Mouse (Mus musculus) heart, embryonic 12.5 days (tissue): ENCODE data around the gene Spag9. TPM values are rescaled to one million over a fixed set of nuclear protein-coding genes. Genes with fewer than 3 reads are reported as not detected.
A peak's percentile ranks its signal among the peaks of the same experiment; 100 is the strongest.

Source experiments
- ATAC-seq: fragments of 200-750 bp; cut with Nextera tagmentation; 2 replicates; pipeline ENCODE4 v1.8.0; 2017; ENCODE audit warnings: moderate TSS enrichment, moderate library complexity; ENCODE audit not compliant: insufficient number of reproducible peaks, low FRiP score
- H3K27ac ChIP-seq: fragments of 300-500 bp; sonication (generic); 2 replicates; pipeline ENCODE4 v1.5.1; 2016; ENCODE audit warnings: mild to moderate bottlenecking, moderate library complexity; ENCODE audit not compliant: poor library complexity, severe bottlenecking
- H3K27me3 ChIP-seq: fragments of 300-500 bp; sonication (generic); replicated peaks from 2 replicates; pipeline ENCODE4 v1.6.1; 2016; ENCODE audit warnings: mild to moderate bottlenecking, moderate library complexity
- H3K36me3 ChIP-seq: fragments of 300-500 bp; sonication (generic); 2 replicates; pipeline ENCODE4 v1.6.1; 2016; ENCODE audit warnings: mild to moderate bottlenecking, moderate library complexity
- H3K4me1 ChIP-seq: fragments of 300-500 bp; sonication (generic); replicated peaks from 2 replicates; pipeline ENCODE4 v1.6.1; 2016; ENCODE audit warnings: mild to moderate bottlenecking
- H3K4me2 ChIP-seq: fragments of 300-500 bp; sonication (generic); 2 replicates; pipeline ENCODE4 v1.6.1; 2016; ENCODE audit warnings: mild to moderate bottlenecking, moderate library complexity
- H3K4me3 ChIP-seq: fragments of 300-500 bp; sonication (generic); 2 replicates; pipeline ENCODE4 v1.5.1; 2016; ENCODE audit warnings: mild to moderate bottlenecking
- H3K9ac ChIP-seq: fragments of 300-500 bp; sonication (generic); 2 replicates; pipeline ENCODE4 v1.6.1; 2016; ENCODE audit warnings: mild to moderate bottlenecking, moderate library complexity
- H3K9me3 ChIP-seq: fragments of 300-500 bp; sonication (generic); replicated peaks from 2 replicates; pipeline ENCODE4 v1.6.1; 2016; ENCODE audit warnings: mild to moderate bottlenecking, moderate library complexity
- WGBS: fragments of 180-500 bp; shearing (Covaris S2); methylation state at CpG from one replicate; pipeline ENCODE4 v1.1.7; 2016; 5-methylcytosine and 5-hydroxymethylcytosine counted together
- polyA plus RNA-seq: library from polyadenylated mRNA; unstranded; fragments of >200 nt; fragmentation: Nextera tagmentation; extraction: Ambion mirVana; gene quantifications from 2 replicates; pipeline ENCODE4 v1.2.1, GENCODE M21; 2016

Gene Spag9
- polyA plus RNA-seq, 1 experiment from 2014 or later: 48.3 TPM

- Histone ChIP-seq H3K9ac (no peak overlapping the region), H3K4me1 (peaks cover 32% of the 10 kb centered on the region), H3K4me3 (no peak overlapping the region), H3K36me3 (no peaks in the 10 kb centered on the region), H3K4me2 (no peak overlapping the region), H3K27me3 (no peaks in the 10 kb centered on the region), H3K9me3 (no peaks in the 10 kb centered on the region), H3K27ac (no peak overlapping the region)
- no peak for ATAC-seq
- 58% methylated on average over 14 of the region's 14 CpGs for WGBS
Observed at GRCm38 (mm10) chr11:94159066-94159880, 163.4 kb downstream of the Spag9 start.

DNA sequence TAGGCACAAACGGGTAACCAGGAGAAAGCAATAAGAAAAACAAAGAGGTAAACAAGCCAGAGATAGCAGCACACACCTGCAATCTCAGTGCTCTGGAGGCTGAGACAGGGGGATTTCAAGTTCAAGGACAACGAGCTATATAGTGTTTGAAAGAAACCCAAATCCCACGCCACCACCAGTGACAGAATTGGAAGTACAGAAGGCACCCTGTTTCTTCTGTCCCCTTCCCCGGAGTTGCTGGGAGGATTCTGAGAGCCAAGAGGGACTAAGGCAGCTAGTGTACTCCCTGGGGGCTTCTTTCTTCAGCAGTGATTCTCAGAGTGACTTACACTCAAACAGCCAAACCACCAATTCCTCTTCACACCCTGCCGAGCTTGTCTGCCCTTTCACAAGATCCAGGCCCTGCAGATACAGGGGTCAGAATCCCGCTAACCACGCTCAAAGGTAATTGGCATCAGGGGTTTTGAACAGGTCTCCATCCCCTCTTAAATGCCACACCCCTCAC lies 164.1 kb downstream of the Spag9 start:
- Histone ChIP-seq H3K36me3 (no peaks in the 10 kb centered on the region), H3K27ac (peak overlapping the region; percentile 56; the same call in 1 of the 2 replicates), H3K4me1 (peaks cover 32% of the 10 kb centered on the region), H3K9ac (no peak overlapping the region), H3K27me3 (no peaks in the 10 kb centered on the region), H3K9me3 (no peaks in the 10 kb centered on the region), H3K4me3 (peak overlapping the region; percentile 15), H3K4me2 (peak overlapping the region; percentile 57)
- no peak for ATAC-seq
- WGBS: 44% methylated on average over 7 of the region's 7 CpGs

- peak overlapping the region; percentile 56 for H3K27ac ChIP-seq
- peaks cover 32% of the 10 kb centered on the region for H3K4me1 ChIP-seq
- 9% methylated on average over 23 of the region's 23 CpGs for WGBS
- peak overlapping the region; percentile 31; the same call in 1 of the 2 replicates for H3K9ac ChIP-seq
- no peaks in the 10 kb centered on the region for H3K36me3 ChIP-seq
- H3K27me3 ChIP-seq: no peaks in the 10 kb centered on the region
- ATAC-seq: peak; percentile 80
- H3K4me3 ChIP-seq: peak overlapping the region; percentile 15
- H3K4me2 ChIP-seq: peak overlapping the region; percentile 57
- H3K9me3 ChIP-seq: no peaks in the 10 kb centered on the region
Observed at GRCm38 (mm10) chr11:94160443-94161266, 164.8 kb downstream of the Spag9 start.

DNA sequence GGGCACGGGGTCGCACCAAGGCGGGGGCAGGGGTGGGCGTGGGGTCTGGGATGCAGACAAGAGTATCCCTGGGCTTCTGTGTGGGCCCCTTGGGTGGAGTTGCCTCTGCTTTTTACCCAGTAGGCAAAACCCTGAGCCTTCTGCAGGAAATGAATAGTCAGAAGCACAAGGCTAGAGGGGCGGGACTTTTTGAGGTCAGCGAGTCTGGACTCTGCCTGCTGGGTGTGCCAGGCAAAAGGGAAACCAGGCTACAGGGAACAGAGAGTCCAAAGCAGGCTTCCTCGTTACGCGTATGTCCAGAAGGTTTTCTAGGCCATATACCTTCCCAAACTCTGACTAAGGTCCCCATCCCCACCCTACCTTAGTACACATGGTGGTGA lies 165.4 kb downstream of the Spag9 start:
- Histone ChIP-seq H3K4me1 (peaks cover 32% of the 10 kb centered on the region), H3K4me2 (peak overlapping the region; percentile 57), H3K9ac (peak overlapping the region; percentile 31; the same call in 1 of the 2 replicates), H3K36me3 (no peaks in the 10 kb centered on the region), H3K27me3 (no peaks in the 10 kb centered on the region), H3K27ac (peak overlapping the region; percentile 56), H3K9me3 (no peaks in the 10 kb centered on the region), H3K4me3 (peak overlapping the region; percentile 15; the same call in 1 of the 2 replicates)
- ATAC-seq: peak; percentile 31
- 28% methylated on average over 9 of the region's 9 CpGs for WGBS

DNA sequence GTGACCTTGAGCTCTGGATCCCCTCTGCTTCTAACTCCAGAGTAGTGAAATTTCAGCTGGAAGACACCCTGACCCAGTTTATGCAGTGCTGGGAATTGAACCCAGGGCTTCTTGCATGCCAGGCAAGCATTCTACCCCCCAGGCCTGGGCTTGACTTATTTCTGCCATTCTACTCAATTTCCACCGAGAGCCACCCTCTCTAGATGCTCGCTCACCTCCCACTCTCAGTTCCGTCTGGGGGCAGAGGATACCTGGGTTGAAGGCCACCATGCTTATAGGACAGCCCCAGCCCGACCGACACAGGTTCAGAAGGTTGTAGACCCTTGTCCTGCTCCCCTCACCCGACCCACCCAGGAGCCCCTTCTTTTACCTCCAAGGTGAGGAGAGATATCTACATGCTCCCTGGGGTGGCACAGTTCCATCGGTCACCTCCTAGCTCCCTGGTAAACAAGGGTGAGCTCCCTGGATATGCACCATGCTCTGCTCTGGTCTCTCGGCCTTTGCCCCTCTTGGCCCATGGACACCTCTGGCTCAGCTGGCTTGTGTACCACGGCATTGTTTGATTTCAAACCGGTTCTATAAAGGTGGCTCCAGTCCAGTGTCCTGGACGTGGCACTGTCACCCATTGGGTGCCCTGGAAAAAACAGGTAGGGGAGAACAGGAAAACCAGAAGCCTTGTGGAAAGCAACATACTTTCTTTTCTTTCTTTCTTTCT lies 166.1 kb downstream of the Spag9 start:
- WGBS: 84% methylated on average over 11 of the region's 11 CpGs
- Histone ChIP-seq H3K4me2 (no peak overlapping the region), H3K4me1 (peaks cover 32% of the 10 kb centered on the region), H3K36me3 (no peaks in the 10 kb centered on the region), H3K4me3 (no peak overlapping the region), H3K27ac (no peak overlapping the region), H3K9me3 (no peaks in the 10 kb centered on the region), H3K27me3 (no peaks in the 10 kb centered on the region), H3K9ac (no peak overlapping the region)
- ATAC-seq: no peak

GRCm38 (mm10) chr11:94163005-94163767 lies 167.3 kb downstream of the Spag9 start:
- no peak overlapping the region for H3K27ac ChIP-seq
- no peak for ATAC-seq
- H3K36me3 ChIP-seq: no peaks in the 10 kb centered on the region
- H3K9ac ChIP-seq: no peak overlapping the region
- H3K9me3 ChIP-seq: no peaks in the 10 kb centered on the region
- H3K4me3 ChIP-seq: no peak overlapping the region
- H3K27me3 ChIP-seq: no peaks in the 10 kb centered on the region
- WGBS: 74% methylated on average over 9 of the region's 9 CpGs
- H3K4me1 ChIP-seq: peaks cover 32% of the 10 kb centered on the region
- H3K4me2 ChIP-seq: no peak overlapping the region

- Histone ChIP-seq H3K36me3 (no peaks in the 10 kb centered on the region), H3K9ac (no peak overlapping the region), H3K4me2 (no peak overlapping the region), H3K4me1 (peaks cover 11% of the 10 kb centered on the region), H3K27me3 (no peaks in the 10 kb centered on the region), H3K27ac (no peak overlapping the region), H3K4me3 (no peak overlapping the region), H3K9me3 (no peaks in the 10 kb centered on the region)
- no peak for ATAC-seq
- 81% methylated on average over 4 of the region's 4 CpGs for WGBS
Observed at GRCm38 (mm10) chr11:94165745-94166144, 169.9 kb downstream of the Spag9 start.

DNA sequence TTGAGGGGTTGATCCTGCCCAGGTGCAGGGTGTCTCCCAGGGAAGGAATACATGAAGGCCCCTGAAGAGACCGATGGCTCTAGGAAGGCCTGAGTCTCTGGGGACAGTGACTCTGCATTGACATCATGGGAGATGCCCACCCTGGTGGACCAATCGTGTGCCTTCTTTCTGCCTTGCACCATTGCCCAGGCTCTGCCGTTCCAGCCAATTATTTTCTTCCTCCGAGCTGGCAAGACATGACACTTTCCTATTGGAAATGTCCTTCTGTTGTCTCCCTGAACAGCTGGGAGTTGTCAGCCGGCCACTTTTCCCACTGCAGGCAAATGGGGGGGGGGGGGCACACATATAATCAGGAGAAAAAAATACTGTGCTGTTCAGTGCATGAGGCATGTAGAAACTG lies 172.3 kb downstream of the Spag9 start:
- H3K4me3 ChIP-seq: no peak overlapping the region
- no peak overlapping the region for H3K9ac ChIP-seq
- H3K4me2 ChIP-seq: no peak overlapping the region
- no peak for ATAC-seq
- no peaks in the 10 kb centered on the region for H3K9me3 ChIP-seq
- 52% methylated on average over 5 of the region's 5 CpGs for WGBS
- H3K36me3 ChIP-seq: no peaks in the 10 kb centered on the region
- no peak overlapping the region for H3K27ac ChIP-seq
- no peaks in the 10 kb centered on the region for H3K27me3 ChIP-seq
- H3K4me1 ChIP-seq: no peaks in the 10 kb centered on the region

- H3K27ac ChIP-seq: no peak overlapping the region
- no peak overlapping the region for H3K4me3 ChIP-seq
- H3K36me3 ChIP-seq: no peaks in the 10 kb centered on the region
- no peaks in the 10 kb centered on the region for H3K27me3 ChIP-seq
- H3K9ac ChIP-seq: no peak overlapping the region
- 0 out of 2 replicates have a peak, but pooled peaks cover 7% of the 10 kb centered on the region for H3K4me1 ChIP-seq
- H3K9me3 ChIP-seq: no peaks in the 10 kb centered on the region
- WGBS: 64% methylated on average over 5 of the region's 5 CpGs
- no peak overlapping the region for H3K4me2 ChIP-seq
- no peak for ATAC-seq
Observed at GRCm38 (mm10) chr11:94169596-94169995, 173.7 kb downstream of the Spag9 start.

DNA sequence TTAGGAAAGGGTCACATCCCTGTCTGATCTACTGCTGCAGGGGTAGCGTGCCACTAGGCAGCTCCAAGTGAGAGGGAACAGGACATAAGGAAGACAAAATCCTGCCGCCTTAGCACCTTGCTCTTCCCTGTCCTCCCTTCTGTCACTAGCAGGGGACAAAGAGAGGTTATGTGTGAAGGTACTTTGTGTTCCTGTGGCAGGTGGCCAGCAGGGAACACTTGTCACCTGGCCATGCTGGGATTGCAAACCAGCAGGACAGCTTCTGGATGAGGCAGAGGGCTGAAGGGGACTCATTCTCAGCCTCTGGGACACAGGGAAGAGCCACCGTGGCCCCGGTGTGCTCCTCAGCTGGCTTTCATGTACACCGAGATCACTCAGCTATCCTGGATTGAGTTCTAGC lies 175.8 kb downstream of the Spag9 start:
- no peak overlapping the region for H3K27ac ChIP-seq
- no peak for ATAC-seq
- no peaks in the 10 kb centered on the region for H3K9me3 ChIP-seq
- H3K36me3 ChIP-seq: no peaks in the 10 kb centered on the region
- H3K4me1 ChIP-seq: peaks cover 15% of the 10 kb centered on the region
- H3K4me3 ChIP-seq: no peak overlapping the region
- H3K4me2 ChIP-seq: no peak overlapping the region
- H3K9ac ChIP-seq: no peak overlapping the region
- no peaks in the 10 kb centered on the region for H3K27me3 ChIP-seq
- 84% methylated on average over 5 of the region's 5 CpGs for WGBS
